Mouse (Mus musculus) liver, postnatal 0 days (tissue): ENCODE results near the gene Tmprss12.

Experiments used
- CTCF ChIP-seq: sonication (generic); IDR thresholded peaks from 2 replicates; pipeline ENCODE4 v1.5.1; 2016; ENCODE audit warnings: antibody characterized with exemption, low read depth
- EP300 ChIP-seq: IDR thresholded peaks from 2 replicates; pipeline ENCODE4 v1.6.1; 2016; ENCODE audit warnings: antibody characterized with exemption, low read depth, mild to moderate bottlenecking

DNA sequence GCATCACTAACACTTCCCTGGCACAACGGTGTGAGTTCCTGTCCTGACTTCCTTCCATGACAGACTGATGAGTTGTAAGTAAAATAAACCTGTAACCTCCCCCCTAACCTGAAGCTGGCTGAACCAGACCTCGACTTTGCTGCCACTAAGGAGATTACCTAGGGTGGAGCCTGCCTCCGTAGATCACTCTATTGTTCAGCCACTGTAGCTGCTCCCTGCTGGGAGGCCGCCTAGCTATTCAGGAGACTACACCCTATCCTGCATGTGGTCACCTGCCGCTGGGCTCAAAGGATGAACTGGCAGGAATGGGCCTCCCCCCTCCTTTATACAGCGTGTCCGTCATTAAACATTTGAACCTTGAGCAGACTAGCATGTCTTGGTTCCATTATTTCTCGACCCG is 10.9 kb upstream of the Tmprss12 start:
- no peak for TF ChIP-seq CTCF
- TF ChIP-seq EP300 = no peak
